Mouse (Mus musculus) cortical plate, adult 2 months (tissue): Measurements from ENCODE around the gene Zfp598.

ENCODE experiments used
- CTCF ChIP-seq: fragments of 200-500 bp; IDR thresholded peaks from 2 replicates; pipeline ENCODE4 v1.5.1; 2011; ENCODE audit warnings: mild to moderate bottlenecking, control low read depth, low read length; ENCODE audit not compliant: insufficient read depth; ENCODE audit errors: extremely low read depth
- POLR2A ChIP-seq: fragments of 200-500 bp; IDR thresholded peaks from 2 replicates; pipeline ENCODE4 v1.6.1; 2011; ENCODE audit warnings: mild to moderate bottlenecking, low read length, control low read depth; ENCODE audit not compliant: insufficient read depth; ENCODE audit errors: extremely low read depth

- TF ChIP-seq CTCF (no peak), POLR2A (no peak)
Observed at GRCm38 (mm10) chr17:24677500-24678080, 8.1 kb downstream of the Zfp598 start.
